Mouse (Mus musculus): ENCODE results near the gene Zfp385a.

DNA sequence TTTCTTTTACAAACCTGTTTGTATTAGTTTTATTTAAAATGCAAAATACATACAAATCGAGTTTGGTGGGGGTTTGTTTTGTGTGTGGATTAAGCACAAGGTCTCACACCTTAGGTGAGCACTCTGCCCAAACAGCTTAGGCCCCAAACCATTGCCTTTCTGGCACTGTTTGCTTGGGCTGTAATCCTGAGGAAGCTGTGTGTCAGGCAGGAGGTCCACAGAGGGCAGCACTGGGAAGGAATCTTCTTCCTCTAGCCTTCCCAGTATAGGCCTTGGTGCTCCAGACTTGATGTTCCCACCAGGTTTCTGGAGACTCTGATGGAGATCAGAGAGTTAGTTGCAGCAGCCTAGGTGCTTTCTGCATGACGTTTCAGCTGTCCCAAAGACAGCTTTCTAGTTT, 55.2 kb downstream of the Zfp385a start:
- TF ChIP-seq GABPA (IDR thresholded peaks at IDR 0.05; ENCODE audit: insufficient replicate concordance, low read depth, low read length) = no peak
- TF ChIP-seq CTCF (conservative IDR thresholded peaks at IDR 0.05 in 1 of 2, IDR thresholded peaks at IDR 0.05 in 1 of 2; ENCODE audit: low read depth in 2 of 2, low read length in 2 of 2) = 0 out of 4 replicates have a peak, but pooled peaks of 1 of the 2 experiments have one; percentile 1
- TF ChIP-seq ZNF384 (IDR thresholded peaks at IDR 0.05; ENCODE audit: low read depth, low read length) = no peak
- no peak for TF ChIP-seq POLR2A (IDR thresholded peaks at IDR 0.05; ENCODE audit: low read depth, low read length)
- no peak for TF ChIP-seq ZMIZ1 (IDR thresholded peaks at IDR 0.05; ENCODE audit: low read depth, low read length)

Measured in CH12.LX (cell line).